Mouse (Mus musculus): ENCODE data around the gene Itgav.

Gene Itgav

GRCm38 (mm10) chr2:83723921-83724826 lies at the start of gene Itgav:
Gene Itgav (plus strand): TSS chr2:83724397.
- no peak for DNase-seq (ENCODE audit: low read depth, low spot score)

GRCm38 (mm10) chr2:83674421-83674820 lies 49.8 kb upstream of the Itgav start:
- DNase-seq (ENCODE audit: low read depth, low spot score) = no peak

GRCm38 (mm10) chr2:83674896-83675295 lies 49.3 kb upstream of the Itgav start:
- DNase-seq (ENCODE audit: low read depth, low spot score) = no peak

- no peak for DNase-seq (ENCODE audit: low read depth, low spot score)
Measured at GRCm38 (mm10) chr2:83675681-83676080, 48.5 kb upstream of the Itgav start.

GRCm38 (mm10) chr2:83676226-83676870 lies 47.8 kb upstream of the Itgav start:
- DNase-seq (ENCODE audit: low read depth, low spot score) = no peak

- no peak for DNase-seq (ENCODE audit: low read depth, low spot score)
Measured at GRCm38 (mm10) chr2:83681332-83681731, 42.9 kb upstream of the Itgav start.

- DNase-seq (ENCODE audit: low read depth, low spot score) = no peak
Measured at GRCm38 (mm10) chr2:83681785-83682184, 42.4 kb upstream of the Itgav start.

- DNase-seq (ENCODE audit: low read depth, low spot score) = no peak
Measured at GRCm38 (mm10) chr2:83682282-83682681, 41.9 kb upstream of the Itgav start.

GRCm38 (mm10) chr2:83683731-83684519 lies 40.3 kb upstream of the Itgav start:
- no peak for DNase-seq (ENCODE audit: low read depth, low spot score)

GRCm38 (mm10) chr2:83684691-83685090 lies 39.5 kb upstream of the Itgav start:
- no peak for DNase-seq (ENCODE audit: low read depth, low spot score)

- DNase-seq (ENCODE audit: low read depth, low spot score) = no peak
Measured at GRCm38 (mm10) chr2:83690372-83690771, 33.8 kb upstream of the Itgav start.

- DNase-seq (ENCODE audit: low read depth, low spot score) = no peak
Measured at GRCm38 (mm10) chr2:83692651-83693545, 31.3 kb upstream of the Itgav start.

GRCm38 (mm10) chr2:83694061-83694460 lies 30.1 kb upstream of the Itgav start:
- DNase-seq (ENCODE audit: low read depth, low spot score) = no peak

GRCm38 (mm10) chr2:83695345-83696247 lies 28.6 kb upstream of the Itgav start:
- no peak for DNase-seq (ENCODE audit: low read depth, low spot score)

- DNase-seq (ENCODE audit: low read depth, low spot score) = no peak
Measured at GRCm38 (mm10) chr2:83698484-83698883, 25.7 kb upstream of the Itgav start.

GRCm38 (mm10) chr2:83699324-83699723 lies 24.9 kb upstream of the Itgav start:
- DNase-seq (ENCODE audit: low read depth, low spot score) = no peak

GRCm38 (mm10) chr2:83700667-83701066 lies 23.5 kb upstream of the Itgav start:
- no peak for DNase-seq (ENCODE audit: low read depth, low spot score)

- DNase-seq (ENCODE audit: low read depth, low spot score) = no peak
Measured at GRCm38 (mm10) chr2:83702411-83702810, 21.8 kb upstream of the Itgav start.

GRCm38 (mm10) chr2:83705580-83706158 lies 18.5 kb upstream of the Itgav start:
- no peak for DNase-seq (ENCODE audit: low read depth, low spot score)
